Mouse (Mus musculus): Measurements from ENCODE around the gene Coa7.

The Coa7 gene

DNA sequence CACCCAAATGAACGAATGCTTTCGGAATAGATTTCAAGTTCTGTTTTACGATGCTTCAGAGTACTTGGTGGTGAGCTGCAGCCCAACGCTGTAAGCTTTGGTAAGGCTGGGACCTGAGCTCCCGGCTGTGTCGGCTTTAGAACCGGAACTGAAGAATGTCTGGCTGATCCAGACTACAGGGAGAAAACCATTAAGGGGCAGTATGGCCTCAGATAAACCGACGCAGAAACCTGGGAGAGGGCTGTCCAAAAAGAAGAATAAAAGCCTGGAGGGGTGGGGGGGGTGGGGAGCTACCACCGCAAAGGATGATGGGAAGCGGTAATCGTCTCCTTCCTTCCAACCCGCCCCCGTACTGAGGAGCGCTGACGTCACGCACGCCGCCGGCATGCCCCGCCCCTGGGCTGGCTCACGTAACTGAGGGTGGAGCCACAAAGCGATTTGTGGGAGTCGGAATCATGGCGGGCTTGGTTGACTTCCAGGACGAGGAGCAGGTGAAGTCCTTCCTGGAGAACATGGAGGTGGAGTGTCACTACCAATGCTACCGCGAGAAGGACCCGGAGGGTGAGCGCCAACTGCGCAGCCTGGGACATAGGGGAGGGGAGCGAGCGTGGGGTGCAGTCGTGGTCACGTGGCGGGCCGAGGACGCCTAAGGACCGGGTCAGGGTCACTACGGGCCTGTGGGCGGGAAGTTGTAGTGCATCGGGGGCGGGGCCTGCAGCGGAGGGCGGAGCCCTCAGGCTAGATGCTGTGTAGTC lies at the start of gene Coa7:
Gene Coa7, plus strand, starts transcription at position 411 of the 755 bp plus-strand sequence.
- DNase-seq (ENCODE audit: low read depth in 2 of 2, low spot score in 2 of 2): peak; percentile 94 to 98

DNA sequence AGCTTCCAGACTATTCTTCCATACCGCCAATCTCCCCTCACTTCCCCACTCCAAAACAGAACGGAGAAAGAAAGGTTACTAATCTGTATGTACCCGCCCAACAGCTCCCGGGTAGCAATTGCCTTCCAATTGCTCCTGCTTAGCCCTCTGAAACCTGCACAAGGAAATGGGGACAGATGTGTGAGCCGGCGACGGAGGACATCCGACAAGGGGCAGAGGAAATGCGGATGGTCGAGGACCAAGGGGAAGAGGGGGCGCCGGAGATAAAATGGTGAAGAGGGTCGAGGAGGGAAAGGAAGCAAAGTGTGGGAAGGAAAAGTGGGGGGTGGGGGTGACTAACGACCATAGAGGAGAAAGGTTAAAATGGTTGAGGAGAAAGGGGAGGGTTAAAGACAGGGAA lies 27.7 kb upstream of the Coa7 start:
- DNase-seq (ENCODE audit: low read depth in 2 of 2, low spot score in 2 of 2): peak in 1 of 2 experiments; percentile 11

DNA sequence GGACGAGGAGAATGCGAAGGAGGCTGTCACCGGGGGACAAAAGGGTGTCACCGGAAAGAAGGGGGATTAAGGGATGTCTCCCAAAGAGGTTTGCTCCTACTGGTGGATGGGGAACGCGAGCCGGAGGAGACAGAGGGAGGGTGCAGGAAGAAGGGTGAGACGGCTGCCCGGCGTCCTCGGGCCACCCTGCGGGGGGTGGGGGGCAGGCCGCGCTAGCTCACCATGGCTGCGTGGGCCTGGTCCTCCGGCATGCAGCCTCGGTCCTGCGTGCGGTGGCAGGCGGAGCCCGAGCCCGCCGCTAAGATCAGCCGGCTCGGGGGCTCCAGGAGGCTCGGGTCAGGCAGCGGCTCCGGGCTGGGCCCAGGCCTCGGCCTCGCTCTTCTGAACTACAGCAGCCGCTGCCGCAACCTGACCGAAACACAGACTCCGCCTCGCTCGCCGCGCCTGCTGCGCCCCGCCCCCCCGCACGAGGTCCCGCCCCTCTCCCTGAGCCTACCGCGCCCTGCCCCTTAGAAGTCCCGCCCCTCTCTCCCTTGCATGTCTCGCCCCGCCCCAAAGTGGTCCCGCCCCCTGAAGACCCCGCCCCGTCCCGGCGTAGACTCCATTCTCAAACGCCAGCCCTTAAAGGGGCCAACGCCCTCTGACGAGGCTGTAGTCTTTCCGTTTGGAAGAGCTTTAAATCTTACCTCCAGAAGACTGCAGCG lies 27.1 kb upstream of the Coa7 start, which contains the start of gene Zyg11b:
Gene Zyg11b, minus strand, starts transcription at position 427 of the 704 bp plus-strand sequence.
- peak; percentile 76 to 78 for DNase-seq (ENCODE audit: low read depth in 2 of 2, low spot score in 2 of 2)

DNA sequence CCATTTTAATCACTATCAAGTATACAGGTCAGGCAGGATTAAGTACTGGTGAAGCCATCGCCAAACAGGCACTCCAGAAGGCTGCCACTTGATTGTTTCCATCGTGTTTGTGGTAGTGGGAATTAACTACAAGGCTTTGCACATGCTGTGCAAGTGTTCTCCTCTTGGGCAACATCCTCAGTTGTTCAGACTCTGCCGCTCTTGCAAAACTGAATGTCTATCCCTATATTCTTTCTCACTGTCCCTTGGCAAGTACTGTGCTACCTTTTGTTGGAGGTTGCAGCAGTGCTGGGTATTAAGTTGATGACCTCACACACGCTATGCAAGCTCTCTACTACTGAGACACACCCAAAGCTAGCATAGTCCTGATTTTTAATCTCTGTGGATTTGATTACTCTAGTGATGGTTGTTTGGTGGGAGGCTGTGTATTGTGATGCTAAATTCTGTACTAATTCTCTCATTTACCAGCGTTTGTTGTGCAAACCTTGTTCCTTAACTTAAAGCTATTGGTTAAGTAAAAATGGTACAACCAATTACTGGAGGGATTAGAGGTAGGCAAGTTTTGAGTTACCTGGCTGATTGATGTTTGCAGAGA lies 25.5 kb upstream of the Coa7 start:
- DNase-seq (ENCODE audit: low read depth in 2 of 2, low spot score in 2 of 2): no peak

GRCm38 (mm10) chr4:108310706-108311105 lies 17.2 kb upstream of the Coa7 start:
- DNase-seq (ENCODE audit: low read depth in 2 of 2, low spot score in 2 of 2): peak; percentile 71

DNA sequence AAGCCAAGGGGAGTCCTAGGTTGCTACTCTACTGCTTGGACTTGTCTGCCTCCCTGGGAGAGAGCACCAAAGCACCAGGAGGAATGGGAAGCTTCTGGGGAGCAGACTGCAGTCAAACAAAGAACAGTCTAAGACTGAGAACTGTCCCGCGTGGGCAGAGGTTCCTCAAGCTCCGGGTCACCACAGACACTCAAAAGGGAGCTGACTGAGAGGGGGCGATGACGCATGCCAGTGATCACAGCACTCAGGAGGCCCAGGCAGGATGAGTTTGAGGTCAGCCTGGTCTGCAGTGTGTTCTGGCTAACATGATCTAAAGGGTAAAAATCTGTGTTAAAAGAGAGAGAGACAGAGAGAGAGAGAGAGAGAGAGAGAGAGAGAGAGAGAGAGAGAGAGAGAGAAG lies 13.9 kb upstream of the Coa7 start:
- DNase-seq (ENCODE audit: low read depth in 2 of 2, low spot score in 2 of 2): peak; percentile 61 to 70

DNA sequence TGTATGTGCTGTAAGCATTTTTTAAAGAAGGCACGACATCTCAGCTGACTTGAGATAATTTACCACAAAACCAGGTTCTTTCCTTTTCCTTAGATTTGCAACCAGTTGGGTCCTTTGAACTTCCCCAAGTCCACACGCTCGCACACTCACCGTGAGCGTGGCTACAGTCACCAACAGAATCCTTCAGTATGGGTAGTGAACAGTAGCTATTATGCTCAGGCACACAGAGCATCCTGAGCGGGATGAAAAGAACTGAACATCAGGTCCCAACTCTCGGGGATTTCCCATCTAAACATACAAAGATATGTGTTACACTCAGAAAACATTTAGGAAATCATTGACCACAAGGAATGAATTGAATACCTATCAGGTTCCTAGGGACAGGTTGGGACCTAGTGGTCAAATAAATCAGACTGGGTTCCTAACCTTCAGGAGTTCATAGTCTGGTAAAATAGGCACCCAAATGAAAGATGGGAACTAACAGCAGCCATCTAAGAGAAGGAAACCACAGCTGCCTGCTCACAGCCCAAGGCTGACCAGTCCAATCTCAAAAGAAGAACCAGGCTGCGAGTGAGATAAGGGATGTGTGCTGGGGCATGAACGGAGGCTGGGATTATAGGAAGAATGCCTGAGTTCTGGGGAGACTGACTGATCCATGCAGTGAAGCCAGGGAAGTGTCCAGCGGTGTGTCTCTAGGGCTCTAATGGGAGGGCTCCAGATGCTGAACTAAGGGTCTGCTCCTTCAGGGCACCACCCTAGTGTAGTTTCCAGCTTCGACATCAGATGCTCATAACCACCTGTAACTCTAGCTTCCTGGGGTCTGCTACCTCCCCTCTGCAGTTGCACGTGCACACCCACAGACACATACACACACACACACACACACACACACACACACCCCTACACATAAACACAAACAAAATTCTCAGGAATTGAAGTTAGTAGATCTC lies 10.0 kb upstream of the Coa7 start:
- DNase-seq (ENCODE audit: low read depth in 2 of 2, low spot score in 2 of 2): no peak

DNA sequence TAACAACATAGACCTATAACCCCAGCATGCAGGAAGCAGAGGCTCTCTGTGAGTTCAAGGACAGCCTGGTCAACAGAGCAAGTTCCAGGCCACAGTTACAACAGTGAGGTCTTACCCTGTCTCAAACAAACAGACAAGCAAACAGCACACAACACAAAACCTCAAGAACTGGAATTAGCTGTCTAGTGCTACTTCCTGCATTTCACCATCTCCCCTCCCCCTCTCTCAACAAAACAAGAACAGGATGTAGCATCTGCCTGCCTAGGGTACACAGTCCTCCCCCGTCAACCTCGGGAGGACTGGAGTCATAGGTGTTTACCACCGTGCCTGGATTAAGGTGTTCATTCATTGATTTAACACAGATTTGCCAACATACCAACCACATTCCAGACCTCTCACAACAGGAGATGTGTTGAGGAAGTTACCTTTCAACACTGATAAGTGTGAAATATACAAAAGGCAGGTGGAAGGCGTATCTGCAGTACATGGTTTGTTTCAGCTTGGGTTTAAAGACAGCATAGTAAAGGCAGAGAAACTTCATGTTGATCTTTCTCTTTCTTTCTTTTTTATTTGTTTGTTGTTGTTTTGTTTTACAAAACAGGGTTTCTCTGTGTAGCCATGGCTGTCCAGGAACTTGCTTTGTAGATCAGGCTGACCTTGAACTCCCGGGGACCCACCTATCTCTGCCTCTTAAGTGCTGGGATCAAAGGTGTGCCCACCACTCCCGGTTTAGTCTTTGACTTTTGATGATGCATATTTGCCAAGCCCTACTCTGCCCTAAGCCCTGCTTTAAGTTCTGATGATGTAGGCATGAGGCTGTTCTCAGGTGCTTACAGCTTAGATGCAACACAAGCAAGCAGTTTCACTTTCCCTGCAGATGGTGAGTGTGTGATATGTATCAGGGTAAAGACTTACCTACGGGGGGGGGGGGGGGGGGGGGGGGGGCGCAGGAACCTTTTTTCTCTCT lies 9.0 kb upstream of the Coa7 start:
- peak; percentile 72 to 87 for DNase-seq (ENCODE audit: low read depth in 2 of 2, low spot score in 2 of 2)

DNA sequence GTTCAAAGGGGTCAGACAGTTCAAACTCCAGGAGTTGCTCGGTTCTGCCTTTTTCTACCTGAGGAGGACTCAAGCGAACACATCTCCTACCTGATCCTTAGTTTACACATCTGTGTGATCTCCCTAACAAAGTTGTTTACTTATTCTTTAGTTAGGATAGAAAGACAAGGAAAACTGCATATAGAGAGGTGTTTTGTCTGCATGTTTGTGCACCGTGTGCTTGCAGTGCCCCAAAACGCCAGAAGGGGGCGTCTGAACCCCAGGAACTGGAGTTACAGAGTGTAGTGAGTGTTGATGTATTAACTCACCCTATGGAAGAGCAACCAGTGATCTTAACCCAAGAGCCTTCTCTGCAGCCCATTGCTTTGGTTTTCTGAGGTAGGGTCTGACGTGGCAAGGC lies 8.2 kb upstream of the Coa7 start:
- DNase-seq (ENCODE audit: low read depth in 2 of 2, low spot score in 2 of 2): peak; percentile 41 to 62

DNA sequence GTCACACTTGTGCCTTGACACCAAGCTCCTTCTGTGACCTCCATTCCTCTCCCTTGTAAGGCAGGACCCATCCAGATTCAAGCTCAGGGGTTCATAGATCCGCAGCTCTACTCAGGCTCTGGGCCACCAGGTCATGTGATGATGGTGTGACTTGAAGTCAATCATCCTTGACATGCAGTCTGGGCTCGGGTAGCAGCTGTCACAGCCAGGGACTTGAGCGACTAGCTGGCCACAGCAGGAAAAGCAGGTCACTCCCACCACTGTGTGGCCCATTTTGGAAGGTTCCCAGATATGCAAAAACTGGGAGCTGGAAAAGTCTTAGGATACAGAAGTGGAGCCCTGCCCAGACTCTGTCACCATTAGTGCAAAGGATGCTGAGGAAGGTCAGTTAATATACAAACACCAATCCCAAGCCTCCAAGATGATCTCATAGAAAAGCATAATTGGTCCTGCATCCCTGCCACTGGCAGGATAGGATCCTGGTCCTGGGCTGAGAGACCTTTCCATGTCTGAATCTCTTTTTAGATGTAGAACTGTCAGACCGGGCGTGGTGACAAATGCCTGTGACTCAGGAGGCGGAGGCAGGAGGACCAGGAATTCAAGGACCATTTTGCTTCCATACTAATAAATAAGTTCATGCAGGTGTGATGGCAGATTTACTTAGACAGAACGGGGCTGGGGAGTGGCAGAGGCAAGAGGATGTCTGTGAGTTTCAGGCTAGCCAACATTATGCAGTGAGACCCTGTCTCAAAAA lies 7.1 kb upstream of the Coa7 start:
- DNase-seq (ENCODE audit: low read depth in 2 of 2, low spot score in 2 of 2): no peak

GRCm38 (mm10) chr4:108323588-108323987 lies 4.4 kb upstream of the Coa7 start:
- DNase-seq (ENCODE audit: low read depth in 2 of 2, low spot score in 2 of 2): no peak

- peak in 1 of 2 experiments; percentile 42 for DNase-seq (ENCODE audit: low read depth in 2 of 2, low spot score in 2 of 2)
These were observed 815 bp upstream of the Coa7 start for GRCm38 (mm10) chr4:108327071-108327579.

- no peak for DNase-seq (ENCODE audit: low read depth in 2 of 2, low spot score in 2 of 2)
These were observed 1.9 kb downstream of the Coa7 start for GRCm38 (mm10) chr4:108329840-108330239.

- no peak for DNase-seq (ENCODE audit: low read depth in 2 of 2, low spot score in 2 of 2)
These were observed 4.1 kb downstream of the Coa7 start for GRCm38 (mm10) chr4:108332041-108332440.

DNA sequence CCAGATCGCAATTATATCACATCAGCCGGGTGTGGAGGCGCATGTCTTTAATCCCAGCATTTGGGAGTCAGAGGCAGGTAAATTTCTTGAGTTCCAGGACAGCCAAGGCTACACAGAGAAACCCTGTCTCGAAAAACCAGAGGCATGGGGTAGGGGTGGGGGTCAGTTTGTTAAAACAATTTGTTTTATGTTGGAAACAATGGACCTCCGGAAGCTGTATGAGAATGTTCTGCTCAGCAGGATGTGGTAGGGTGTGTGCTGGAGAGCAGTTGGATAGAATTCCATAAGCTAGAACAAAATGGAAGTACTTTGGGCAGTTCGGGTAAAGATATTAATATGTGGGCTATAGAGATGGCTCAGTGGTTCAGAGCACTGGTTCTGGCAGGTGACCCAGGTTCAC lies 7.5 kb downstream of the Coa7 start:
- DNase-seq (ENCODE audit: low read depth in 2 of 2, low spot score in 2 of 2): no peak

- no peak for DNase-seq (ENCODE audit: low read depth in 2 of 2, low spot score in 2 of 2)
These were observed 8.8 kb downstream of the Coa7 start for GRCm38 (mm10) chr4:108336765-108337164.

- no peak for DNase-seq (ENCODE audit: low read depth in 2 of 2, low spot score in 2 of 2)
These were observed 9.9 kb downstream of the Coa7 start for GRCm38 (mm10) chr4:108337817-108338216.

DNA sequence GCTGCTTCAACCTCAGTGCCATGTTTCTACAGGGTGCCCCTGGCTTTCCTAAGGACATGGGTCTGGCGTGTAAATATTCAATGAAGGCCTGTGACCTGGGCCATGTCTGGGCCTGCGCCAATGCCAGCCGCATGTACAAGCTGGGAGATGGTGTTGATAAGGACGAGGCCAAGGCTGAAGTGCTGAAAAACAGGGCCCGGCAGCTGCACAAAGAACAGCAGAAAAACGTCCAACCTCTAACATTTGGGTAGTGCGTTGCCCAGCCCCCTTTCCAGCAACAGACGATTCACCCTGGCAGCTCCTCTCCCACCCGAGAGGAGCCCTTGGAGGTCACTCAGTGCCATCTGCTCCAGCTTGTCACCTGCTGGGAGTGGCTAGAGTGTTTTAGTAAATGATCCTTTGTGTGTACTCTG lies 10.4 kb downstream of the Coa7 start:
- no peak for DNase-seq (ENCODE audit: low read depth in 2 of 2, low spot score in 2 of 2)

- no peak for DNase-seq (ENCODE audit: low read depth in 2 of 2, low spot score in 2 of 2)
These were observed 10.9 kb downstream of the Coa7 start for GRCm38 (mm10) chr4:108338811-108339210.

Measured in CD8-positive naive resting alpha-beta T cell, adult 2 months (primary cell).